Mouse (Mus musculus): ENCODE results near the gene Ablim1. TPM values are rescaled to one million over a fixed set of nuclear protein-coding genes. Genes with fewer than 3 reads are reported as not detected.
"Not testable (repeated sequence)": the region's sequence is repeated elsewhere in the genome, so short reads cannot be mapped to it uniquely, and the experiment has no call there.

Ablim1 gene
- polyA plus RNA-seq, 1 experiment from 2014 or later, result 116 TPM

- peaks cover 29% of the 10 kb centered on the region for H3K4me1 ChIP-seq
- no peak overlapping the region for H3K4me2 ChIP-seq
- no peak overlapping the region for H3K9ac ChIP-seq
- H3K4me3 ChIP-seq, result no peak overlapping the region
- H3K36me3 ChIP-seq, result no peaks in the 10 kb centered on the region
- 0 out of 2 replicates have a peak overlapping the region, but pooled peaks have one; percentile 30 for H3K27ac ChIP-seq
- no peaks in the 10 kb centered on the region for H3K9me3 ChIP-seq
- ATAC-seq (ENCODE audit: insufficient number of reproducible peaks, low FRiP score, low TSS enrichment, low read depth), result no peak
- no peaks in the 10 kb centered on the region for H3K27me3 ChIP-seq
- WGBS, result 53% methylated on average over 6 of the region's 6 CpGs
Measured at GRCm38 (mm10) chr19:57138469-57138868, 176.2 kb downstream of the Ablim1 start.

GRCm38 (mm10) chr19:57138045-57138444, 176.7 kb downstream of the Ablim1 start:
- no peak for ATAC-seq (ENCODE audit: insufficient number of reproducible peaks, low FRiP score, low TSS enrichment, low read depth)

GRCm38 (mm10) chr19:57136228-57136627, 178.5 kb downstream of the Ablim1 start:
- Histone ChIP-seq H3K27me3 (no peaks in the 10 kb centered on the region), H3K27ac (no peak overlapping the region), H3K9ac (no peak overlapping the region), H3K36me3 (no peaks in the 10 kb centered on the region), H3K4me1 (peaks cover 29% of the 10 kb centered on the region), H3K9me3 (no peaks in the 10 kb centered on the region), H3K4me3 (no peak overlapping the region), H3K4me2 (no peak overlapping the region)
- no peak for ATAC-seq (ENCODE audit: insufficient number of reproducible peaks, low FRiP score, low TSS enrichment, low read depth)
- WGBS, result 55% methylated on average over 7 of the region's 7 CpGs

More at GRCm38 (mm10) chr19:57138045-57138444, 176.7 kb downstream of the Ablim1 start:
- no peak overlapping the region for H3K9ac ChIP-seq
- H3K4me2 ChIP-seq, result no peak overlapping the region
- no peak overlapping the region for H3K27ac ChIP-seq
- H3K36me3 ChIP-seq, result no peaks in the 10 kb centered on the region
- H3K9me3 ChIP-seq, result no peaks in the 10 kb centered on the region
- peaks cover 29% of the 10 kb centered on the region for H3K4me1 ChIP-seq
- no peaks in the 10 kb centered on the region for H3K27me3 ChIP-seq
- H3K4me3 ChIP-seq, result no peak overlapping the region

DNA sequence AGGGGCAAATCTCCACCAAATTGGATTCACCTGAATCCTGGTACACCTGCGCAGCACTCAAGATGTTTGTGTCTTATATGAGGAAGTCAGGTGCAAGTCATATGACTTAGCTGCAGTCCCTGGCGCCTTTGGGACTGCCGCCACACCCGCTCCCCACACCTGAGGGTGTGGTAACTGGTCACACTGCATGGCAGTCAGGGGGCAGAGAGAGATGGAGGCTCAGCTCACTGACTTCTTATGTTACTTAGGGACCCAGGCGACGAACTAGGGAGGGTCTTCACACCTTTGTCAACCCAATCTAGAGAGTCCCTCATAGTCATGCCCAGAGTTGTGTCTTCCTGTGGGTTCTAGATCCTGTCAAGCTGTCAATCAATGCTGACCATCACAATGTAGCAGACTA, 179.1 kb downstream of the Ablim1 start:
- not testable (repeated sequence) for H3K4me2 ChIP-seq; H3K27me3 ChIP-seq; H3K36me3 ChIP-seq; ATAC-seq (ENCODE audit: insufficient number of reproducible peaks, low FRiP score, low TSS enrichment, low read depth); H3K4me3 ChIP-seq; H3K9ac ChIP-seq; H3K27ac ChIP-seq; H3K9me3 ChIP-seq
- WGBS, result 81% methylated on average over 6 of the region's 6 CpGs
- H3K4me1 ChIP-seq, result peaks cover 29% of the 10 kb centered on the region

DNA sequence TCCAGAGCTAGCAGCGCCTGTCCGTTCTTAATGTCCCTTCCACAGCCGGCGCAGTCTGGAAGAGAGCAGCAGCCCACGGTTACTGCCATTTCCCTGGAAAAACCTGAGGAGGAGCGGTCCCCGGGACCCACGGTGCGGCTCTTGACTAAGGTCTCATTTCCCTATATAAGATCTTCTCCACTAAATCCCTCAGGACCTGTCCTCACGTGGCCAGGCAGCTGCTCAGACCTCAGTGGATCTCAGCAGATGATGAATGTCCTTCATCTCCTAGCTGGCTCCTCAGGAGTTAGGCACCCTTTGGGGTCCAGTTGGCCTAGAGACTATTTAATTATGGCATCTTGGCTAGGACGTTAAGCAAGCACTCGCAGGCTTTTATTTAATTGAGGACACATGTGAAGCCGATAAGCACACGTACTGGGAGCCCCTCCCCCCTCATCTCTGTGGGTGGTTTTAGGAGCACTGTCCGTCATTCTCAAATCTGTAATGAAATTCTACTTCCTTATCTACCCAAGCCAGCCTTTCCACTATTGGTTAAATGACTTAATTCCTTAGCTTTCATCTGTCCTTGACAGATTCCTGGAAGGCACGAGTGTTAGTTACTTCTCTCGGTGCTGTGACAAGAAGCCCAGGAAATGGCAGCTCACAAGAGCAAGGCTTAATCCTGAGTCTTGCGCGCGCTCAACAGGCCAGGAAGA, 179.9 kb downstream of the Ablim1 start:
- peak overlapping the region; percentile 17 for H3K4me3 ChIP-seq
- ATAC-seq (ENCODE audit: insufficient number of reproducible peaks, low FRiP score, low TSS enrichment, low read depth), result no peak
- H3K9ac ChIP-seq, result no peak overlapping the region
- no peaks in the 10 kb centered on the region for H3K9me3 ChIP-seq
- peak overlapping the region; percentile 47 for H3K27ac ChIP-seq
- 34% methylated on average over 20 of the region's 20 CpGs for WGBS
- peak overlapping the region; percentile 32 for H3K4me2 ChIP-seq
- H3K36me3 ChIP-seq, result no peaks in the 10 kb centered on the region
- no peaks in the 10 kb centered on the region for H3K27me3 ChIP-seq
- peaks cover 26% of the 10 kb centered on the region for H3K4me1 ChIP-seq

- H3K9ac ChIP-seq, result no peak overlapping the region
- H3K27ac ChIP-seq, result no peak overlapping the region
- H3K4me3 ChIP-seq, result no peak overlapping the region
- H3K36me3 ChIP-seq, result no peaks in the 10 kb centered on the region
- ATAC-seq (ENCODE audit: insufficient number of reproducible peaks, low FRiP score, low TSS enrichment, low read depth), result no peak
- no peak overlapping the region for H3K4me2 ChIP-seq
- H3K9me3 ChIP-seq, result no peaks in the 10 kb centered on the region
- WGBS, result 77% methylated on average over 6 of the region's 6 CpGs
- H3K4me1 ChIP-seq, result peaks cover 14% of the 10 kb centered on the region
- H3K27me3 ChIP-seq, result no peaks in the 10 kb centered on the region
Measured at GRCm38 (mm10) chr19:57132916-57133520, 181.7 kb downstream of the Ablim1 start.

DNA sequence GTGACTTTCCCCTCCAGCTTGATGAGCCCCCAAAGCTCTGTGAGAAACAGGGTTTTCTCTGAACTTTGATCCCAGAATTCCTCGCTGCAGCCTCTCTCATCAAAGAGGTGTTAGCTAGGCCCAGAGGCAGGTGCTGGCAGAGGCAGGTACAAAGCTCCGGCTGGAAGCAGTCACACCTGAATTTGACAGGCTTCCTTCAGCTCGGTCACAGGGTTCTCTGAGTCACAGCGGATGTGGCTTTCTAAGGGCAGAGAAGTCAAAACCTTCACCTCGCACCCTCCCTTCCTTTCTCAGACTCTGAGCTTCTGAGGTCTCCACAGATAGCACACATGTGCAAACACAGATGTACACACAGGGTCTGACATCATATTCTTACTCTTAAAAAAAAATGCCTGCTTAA, 182.4 kb downstream of the Ablim1 start:
- Histone ChIP-seq H3K4me2 (no peak overlapping the region), H3K4me3 (no peak overlapping the region), H3K36me3 (no peaks in the 10 kb centered on the region), H3K9ac (no peak overlapping the region), H3K4me1 (peaks cover 14% of the 10 kb centered on the region), H3K27me3 (no peaks in the 10 kb centered on the region), H3K27ac (no peak overlapping the region), H3K9me3 (no peaks in the 10 kb centered on the region)
- 67% methylated on average over 5 of the region's 5 CpGs for WGBS
- no peak for ATAC-seq (ENCODE audit: insufficient number of reproducible peaks, low FRiP score, low TSS enrichment, low read depth)

- no peak for ATAC-seq (ENCODE audit: insufficient number of reproducible peaks, low FRiP score, low TSS enrichment, low read depth)
- Histone ChIP-seq H3K27ac (no peak overlapping the region; the same call in 1 of the 2 replicates), H3K36me3 (no peaks in the 10 kb centered on the region), H3K9me3 (no peaks in the 10 kb centered on the region), H3K9ac (no peak overlapping the region), H3K4me3 (no peak overlapping the region), H3K4me2 (no peak overlapping the region), H3K27me3 (no peaks in the 10 kb centered on the region), H3K4me1 (peaks cover 19% of the 10 kb centered on the region)
- 54% methylated on average over 4 of the region's 4 CpGs for WGBS
Measured at GRCm38 (mm10) chr19:57131366-57131765, 183.4 kb downstream of the Ablim1 start.

DNA sequence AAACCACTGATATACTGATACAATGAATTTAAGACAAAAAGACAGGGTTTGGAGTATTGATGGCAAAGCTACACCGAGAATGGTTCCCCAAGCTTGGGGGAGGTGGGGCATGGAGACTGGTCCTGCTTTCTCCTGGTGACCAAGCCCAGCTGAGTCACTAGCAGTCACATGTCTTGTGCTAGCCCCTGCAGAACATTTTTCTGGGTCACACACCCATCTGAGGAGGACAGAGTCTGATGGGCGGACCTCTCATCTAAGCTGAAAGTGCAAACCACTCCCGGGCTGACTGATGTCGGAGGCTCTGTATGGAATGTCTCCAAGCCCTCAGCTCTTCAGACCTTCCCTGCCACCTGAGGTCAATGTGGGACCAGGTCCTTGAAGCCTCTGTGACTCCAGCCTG, 184.1 kb downstream of the Ablim1 start:
- Histone ChIP-seq H3K9ac (no peak overlapping the region), H3K27ac (no peak overlapping the region)
- ATAC-seq (ENCODE audit: insufficient number of reproducible peaks, low FRiP score, low TSS enrichment, low read depth), result no peak

DNA sequence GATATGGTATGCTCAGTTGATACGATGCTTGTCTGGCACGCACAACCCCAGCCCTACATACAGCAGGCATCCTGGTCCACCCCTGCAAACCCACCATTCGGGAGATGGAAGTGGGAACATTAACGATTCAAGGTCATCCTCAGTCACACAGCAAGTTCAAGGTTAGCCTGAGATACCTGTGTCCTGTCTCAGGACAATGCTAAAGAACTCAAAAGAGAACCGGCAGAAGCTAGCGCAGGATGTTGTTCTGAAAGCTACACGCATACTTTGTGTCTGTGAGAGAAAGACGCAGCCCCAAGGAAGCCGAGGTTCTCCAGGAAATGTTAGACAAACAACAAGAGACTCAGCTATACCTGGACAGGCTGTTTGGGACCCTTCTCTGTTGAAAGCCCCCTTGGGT, 185.0 kb downstream of the Ablim1 start:
- 85% methylated on average over 9 of the region's 9 CpGs for WGBS
- Histone ChIP-seq H3K4me3 (no peak overlapping the region), H3K36me3 (no peaks in the 10 kb centered on the region), H3K27ac (no peak overlapping the region), H3K9me3 (no peaks in the 10 kb centered on the region), H3K27me3 (no peaks in the 10 kb centered on the region), H3K4me2 (no peak overlapping the region), H3K4me1 (peaks cover 15% of the 10 kb centered on the region), H3K9ac (no peak overlapping the region)
- ATAC-seq (ENCODE audit: insufficient number of reproducible peaks, low FRiP score, low TSS enrichment, low read depth), result no peak

More for the DNA sequence above, 184.1 kb downstream of the Ablim1 start:
- H3K27me3 ChIP-seq, result no peaks in the 10 kb centered on the region
- no peak overlapping the region for H3K4me2 ChIP-seq
- peaks cover 19% of the 10 kb centered on the region for H3K4me1 ChIP-seq
- no peaks in the 10 kb centered on the region for H3K36me3 ChIP-seq
- H3K4me3 ChIP-seq, result no peak overlapping the region
- no peaks in the 10 kb centered on the region for H3K9me3 ChIP-seq
- WGBS, result 71% methylated on average over 4 of the region's 4 CpGs

DNA sequence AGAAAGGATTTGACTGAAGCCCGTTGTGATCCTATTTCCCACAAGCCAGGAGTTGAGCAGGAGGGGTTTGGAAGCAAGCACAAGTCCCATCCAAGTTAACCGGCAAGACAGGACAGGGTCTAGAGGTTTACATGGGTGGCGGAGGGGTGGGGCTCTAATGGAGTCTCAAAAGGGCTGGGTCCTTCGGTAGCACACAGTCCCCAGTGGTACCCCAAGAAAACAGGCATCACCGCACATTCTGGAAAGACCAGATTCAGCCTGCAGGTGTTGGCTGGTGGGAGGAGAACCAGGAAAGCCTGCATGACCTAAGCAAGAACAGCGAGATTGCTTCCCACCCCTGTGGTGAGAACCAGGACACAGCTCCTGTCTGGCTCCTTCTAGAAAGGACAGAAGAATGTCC, 186.7 kb downstream of the Ablim1 start:
- Histone ChIP-seq H3K27ac (peak overlapping the region; percentile 58), H3K4me2 (no peak overlapping the region), H3K4me3 (no peak overlapping the region), H3K27me3 (no peaks in the 10 kb centered on the region), H3K9ac (no peak overlapping the region), H3K4me1 (peaks cover 16% of the 10 kb centered on the region), H3K36me3 (no peaks in the 10 kb centered on the region), H3K9me3 (no peaks in the 10 kb centered on the region)
- WGBS, result 58% methylated on average over 6 of the region's 6 CpGs
- ATAC-seq (ENCODE audit: insufficient number of reproducible peaks, low FRiP score, low TSS enrichment, low read depth), result peak; percentile 62; the same call in 1 of the 2 replicates

DNA sequence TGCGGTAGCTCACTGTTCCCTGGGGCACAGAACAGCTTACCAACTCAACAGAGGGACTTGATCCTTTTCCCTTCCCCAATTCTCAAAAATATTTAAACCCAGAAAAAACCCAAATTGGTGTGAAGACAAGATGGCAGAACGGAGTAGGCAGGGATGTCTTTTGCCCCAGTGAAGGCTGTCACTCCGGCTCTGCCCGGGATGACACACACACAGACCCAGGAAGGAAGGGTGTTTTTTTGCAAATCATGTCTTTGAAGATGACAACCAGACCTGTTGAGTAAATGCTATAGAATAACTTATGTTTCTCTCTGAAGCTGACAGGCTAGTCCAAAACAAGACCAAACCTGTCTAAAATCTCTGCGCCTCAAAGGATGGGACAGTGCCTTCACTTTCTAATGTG, 187.2 kb downstream of the Ablim1 start:
- no peaks in the 10 kb centered on the region for H3K9me3 ChIP-seq
- no peak overlapping the region for H3K4me3 ChIP-seq
- no peak overlapping the region for H3K4me2 ChIP-seq
- peaks cover 17% of the 10 kb centered on the region for H3K4me1 ChIP-seq
- peak overlapping the region; percentile 58 for H3K27ac ChIP-seq
- WGBS, result 59% methylated on average over 5 of the region's 5 CpGs
- no peak overlapping the region for H3K9ac ChIP-seq
- no peaks in the 10 kb centered on the region for H3K27me3 ChIP-seq
- H3K36me3 ChIP-seq, result no peaks in the 10 kb centered on the region
- ATAC-seq (ENCODE audit: insufficient number of reproducible peaks, low FRiP score, low TSS enrichment, low read depth), result no peak
